Mouse (Mus musculus): Measurements from ENCODE around the gene Zbp1. TPM values are rescaled to one million over a fixed set of nuclear protein-coding genes. Genes with fewer than 3 reads are reported as not detected.
A peak's percentile ranks its signal among the peaks of the same experiment; 100 is the strongest.

Zbp1 gene
- total RNA-seq, 2 experiments from 2014 or later = 2.0 to 2.1 TPM

DNA sequence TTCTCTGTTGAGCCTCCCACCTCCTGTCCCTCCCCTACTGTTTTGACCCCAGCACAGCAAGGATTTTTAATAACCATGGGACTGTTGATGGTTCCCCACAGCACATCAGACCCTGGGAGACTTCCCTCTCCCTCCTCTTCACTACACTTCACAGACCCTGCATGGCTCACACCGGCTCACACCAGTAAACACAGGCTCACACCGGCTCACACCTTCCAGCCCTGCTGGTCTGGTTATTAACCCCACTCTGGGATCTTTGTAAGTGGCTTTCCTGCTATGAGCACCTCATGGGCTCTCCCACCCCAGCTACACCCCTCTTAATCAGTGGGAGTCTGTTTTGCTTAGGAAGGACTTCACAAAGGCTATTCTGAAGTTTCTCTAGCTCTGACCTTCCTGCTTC is 29.2 kb upstream of the Zbp1 start:
- DNase-seq (ENCODE audit: low spot score in 2 of 2) = no peak

DNA sequence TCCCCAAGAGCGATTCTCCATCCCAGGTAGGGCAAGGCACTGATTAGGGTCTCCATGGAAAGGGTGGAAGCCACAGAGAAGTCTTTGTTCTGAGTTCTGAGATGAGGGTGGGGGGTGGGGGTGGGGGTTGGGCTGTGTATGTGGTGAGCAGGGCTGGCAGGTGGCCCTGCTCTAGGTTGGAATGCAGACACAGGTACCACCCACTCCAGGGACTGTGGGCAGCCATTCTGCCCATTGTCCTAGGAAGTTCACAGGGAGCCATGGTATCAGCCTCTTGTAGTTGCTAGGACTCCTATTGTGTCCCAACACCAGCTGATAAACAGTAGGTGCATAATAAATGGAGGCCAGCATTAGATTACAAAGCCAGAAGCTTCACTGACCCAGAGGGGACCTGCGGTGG is 28.5 kb upstream of the Zbp1 start:
- no peak for DNase-seq (ENCODE audit: low spot score in 2 of 2)

DNA sequence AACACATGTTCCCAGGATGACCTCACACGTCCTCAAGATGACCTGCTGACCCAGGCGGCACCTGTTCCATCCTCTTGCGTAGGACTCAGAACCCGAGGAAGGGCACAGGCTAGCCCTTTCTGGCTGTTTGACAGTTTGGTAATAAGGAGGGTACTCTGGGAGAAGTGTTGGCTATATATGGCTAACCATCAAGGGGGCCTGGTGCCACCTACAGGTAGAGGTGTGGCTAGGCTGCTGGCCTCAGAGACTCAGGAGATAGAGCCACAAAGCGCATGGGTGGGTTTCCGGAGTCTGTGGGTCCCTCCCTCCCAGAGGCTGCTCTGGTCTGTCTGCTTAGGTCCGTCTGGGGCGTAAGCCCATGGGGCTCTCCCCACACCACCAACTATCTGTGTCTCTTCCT is 28.0 kb upstream of the Zbp1 start:
- DNase-seq (ENCODE audit: low spot score in 2 of 2) = no peak

DNA sequence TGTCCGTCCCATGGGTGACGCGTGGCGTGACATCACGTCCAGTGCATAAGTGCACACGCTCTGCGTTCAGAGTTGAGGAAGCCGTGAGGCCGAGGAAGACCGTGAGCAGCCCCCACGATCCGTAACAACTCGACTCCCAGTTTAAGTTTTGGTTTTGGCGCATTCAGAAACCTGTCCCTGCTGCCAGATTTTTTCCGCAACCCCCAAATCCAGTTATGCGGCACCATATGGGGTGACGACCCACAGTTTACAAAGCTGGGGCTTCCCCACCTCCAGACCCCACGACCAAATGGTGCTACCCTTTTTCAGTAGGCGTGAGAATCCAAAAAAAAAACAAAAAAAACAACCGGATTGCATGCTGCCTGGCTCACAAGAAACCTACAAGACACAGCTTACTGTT is 26.5 kb upstream of the Zbp1 start:
- DNase-seq (ENCODE audit: low spot score in 2 of 2) = no peak

DNA sequence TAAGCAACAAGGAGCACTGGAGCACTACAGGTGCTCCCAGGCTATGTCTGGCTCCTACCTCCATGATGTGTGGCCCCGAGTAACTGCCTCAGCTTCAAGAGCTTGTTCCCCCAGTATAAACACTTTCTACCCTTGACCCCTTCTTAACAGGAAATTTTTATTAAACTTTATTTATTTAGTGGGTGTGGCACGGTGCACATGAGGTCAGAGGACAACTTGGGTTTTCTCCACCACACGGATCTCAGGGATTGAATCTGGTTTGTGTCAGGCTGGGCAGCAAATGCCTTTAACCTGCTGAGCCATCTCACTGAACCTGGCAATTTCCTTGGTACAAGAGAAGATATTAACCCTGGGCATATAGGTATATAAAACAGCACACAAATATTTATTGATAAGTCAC is 25.4 kb upstream of the Zbp1 start:
- no peak for DNase-seq (ENCODE audit: low spot score in 2 of 2)

DNA sequence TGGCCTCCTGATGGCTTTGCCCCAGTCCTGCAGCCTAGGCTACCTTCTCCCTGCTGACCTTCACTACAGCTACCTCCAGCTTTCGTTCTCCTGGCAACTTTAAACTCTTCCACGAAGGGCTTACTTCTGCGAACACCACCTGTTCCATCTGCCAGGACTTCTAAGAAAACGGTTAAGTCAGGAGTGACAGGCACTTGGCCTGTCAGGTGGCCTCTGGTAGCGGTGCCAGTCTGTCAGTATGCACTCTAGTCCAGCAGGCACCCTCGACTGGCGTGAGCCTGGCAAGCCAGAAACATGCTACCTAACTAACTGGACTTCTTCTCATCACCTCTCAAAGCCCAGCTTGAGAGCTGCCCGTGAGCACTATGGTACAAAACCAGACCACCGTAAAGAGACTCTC is 24.9 kb upstream of the Zbp1 start:
- no peak for DNase-seq (ENCODE audit: low spot score in 2 of 2)

DNA sequence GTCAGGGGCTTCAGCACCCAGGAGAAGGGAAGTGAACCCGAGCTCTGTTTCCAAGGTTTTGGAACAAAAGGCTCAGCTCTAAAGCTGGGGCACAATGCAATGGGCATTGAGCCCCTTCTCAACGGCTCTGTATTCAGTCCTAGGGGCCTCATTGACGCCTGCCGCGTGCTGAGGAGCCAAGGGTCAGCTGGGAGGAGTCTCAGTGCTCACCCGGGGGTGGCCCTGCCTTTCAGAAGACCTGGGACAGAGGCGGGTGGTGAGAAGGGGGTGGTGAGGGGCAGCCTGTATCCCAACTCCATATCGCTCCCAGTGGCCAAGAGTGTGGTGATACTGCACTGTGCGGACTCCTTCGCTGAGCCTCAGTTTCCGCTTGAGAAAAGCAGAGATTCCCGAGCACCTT is 24.2 kb upstream of the Zbp1 start:
- DNase-seq (ENCODE audit: low spot score in 2 of 2) = no peak

DNA sequence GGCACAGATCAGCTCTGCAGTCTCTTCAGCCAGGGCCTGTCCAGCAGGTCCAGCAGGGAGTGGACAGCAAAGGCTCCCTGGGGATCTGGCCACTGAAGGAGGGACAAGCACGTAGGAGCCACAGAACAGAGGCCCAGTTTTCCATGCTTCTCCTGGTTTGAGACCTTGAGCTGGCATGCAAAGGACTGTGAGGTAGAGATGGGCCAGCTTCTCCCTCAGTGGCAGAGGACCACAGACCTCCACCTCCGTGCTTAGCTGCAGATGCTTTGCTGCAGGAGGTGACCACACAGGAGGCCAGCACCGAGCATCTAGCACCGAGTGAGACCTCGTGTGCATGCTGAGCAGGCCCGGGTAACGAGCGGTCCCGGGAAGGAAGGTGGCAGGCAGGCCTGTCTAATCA is 22.0 kb upstream of the Zbp1 start:
- DNase-seq (ENCODE audit: low spot score in 2 of 2) = no peak

DNA sequence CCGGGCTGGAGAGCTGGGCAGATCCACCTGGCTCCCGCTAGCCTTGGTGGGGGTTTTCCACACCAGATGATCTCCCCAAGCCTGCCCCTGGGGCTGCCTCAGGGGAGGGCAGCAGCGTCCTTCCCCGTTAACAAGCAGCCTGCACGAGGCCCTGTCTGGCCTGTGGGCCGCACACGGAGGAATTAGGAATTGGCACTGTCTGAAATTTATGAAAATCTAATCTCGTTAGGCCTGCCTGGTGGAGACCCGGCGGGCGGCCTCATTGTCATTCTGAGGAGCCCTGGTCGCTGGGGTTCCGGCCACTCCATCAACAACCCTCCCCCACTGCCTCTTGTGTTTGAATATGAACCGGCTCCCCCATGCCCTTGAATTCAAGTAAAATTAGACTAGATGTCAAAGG is 19.8 kb upstream of the Zbp1 start:
- no peak for DNase-seq (ENCODE audit: low spot score in 2 of 2)

DNA sequence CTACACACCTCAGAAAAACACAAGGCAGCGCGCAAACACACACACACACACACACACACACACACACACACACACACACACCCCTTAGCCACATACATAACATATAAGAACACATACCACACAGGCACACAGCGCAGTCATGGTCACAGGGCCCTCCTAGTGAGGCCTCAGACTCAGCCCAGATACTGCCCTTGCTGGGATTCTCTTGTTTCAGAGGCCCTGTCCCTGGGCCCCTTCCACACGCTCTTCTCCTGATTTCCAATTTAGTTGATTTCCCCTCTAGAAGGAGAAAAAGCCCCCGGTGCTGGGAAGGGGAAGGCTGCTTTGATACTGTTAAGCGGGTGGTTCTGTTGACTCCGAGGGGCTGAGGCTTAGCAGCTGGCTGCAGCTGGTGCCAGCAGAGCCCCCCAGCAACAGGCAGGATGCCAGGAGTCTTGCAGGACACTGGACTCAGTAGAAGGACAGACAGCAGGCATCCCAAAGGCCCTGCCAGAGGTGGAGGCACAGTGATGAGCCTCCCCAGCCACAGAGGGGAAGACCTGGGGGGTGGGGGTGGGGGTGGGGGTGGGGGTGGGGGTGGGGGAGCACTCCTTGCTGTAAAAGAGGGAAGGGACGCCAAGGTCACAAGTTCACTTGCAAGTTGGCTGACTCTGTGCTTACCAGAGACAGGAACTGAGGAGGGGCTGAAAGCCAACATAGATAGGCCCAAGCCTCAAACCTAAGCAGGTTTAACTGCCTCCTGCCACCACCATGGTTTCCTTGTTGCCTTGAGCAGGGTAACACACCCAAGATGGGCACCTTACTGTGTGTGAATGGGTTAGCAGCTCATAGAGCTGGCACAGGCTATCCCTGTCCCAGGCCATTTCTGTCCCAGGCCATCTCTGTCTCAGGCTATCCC is 17.0 kb upstream of the Zbp1 start:
- no peak for DNase-seq (ENCODE audit: low spot score in 2 of 2)

DNA sequence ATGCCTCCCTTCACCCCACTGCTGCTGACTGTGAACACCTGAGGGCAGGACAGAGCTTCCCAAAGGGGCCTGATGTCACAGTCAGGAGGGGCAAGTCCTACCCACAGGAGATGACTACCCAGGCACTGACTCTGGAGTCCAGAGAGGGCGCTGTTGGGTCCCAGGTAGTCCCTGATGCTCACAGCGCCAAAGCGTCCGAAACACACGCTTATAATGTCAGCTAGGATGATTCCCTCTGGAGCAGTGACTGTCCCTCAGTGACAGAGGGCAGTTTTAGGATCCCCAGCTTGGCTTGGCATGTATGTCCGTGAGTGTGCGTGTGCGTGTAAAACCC is 14.0 kb upstream of the Zbp1 start:
- DNase-seq (ENCODE audit: low spot score in 2 of 2) = no peak

DNA sequence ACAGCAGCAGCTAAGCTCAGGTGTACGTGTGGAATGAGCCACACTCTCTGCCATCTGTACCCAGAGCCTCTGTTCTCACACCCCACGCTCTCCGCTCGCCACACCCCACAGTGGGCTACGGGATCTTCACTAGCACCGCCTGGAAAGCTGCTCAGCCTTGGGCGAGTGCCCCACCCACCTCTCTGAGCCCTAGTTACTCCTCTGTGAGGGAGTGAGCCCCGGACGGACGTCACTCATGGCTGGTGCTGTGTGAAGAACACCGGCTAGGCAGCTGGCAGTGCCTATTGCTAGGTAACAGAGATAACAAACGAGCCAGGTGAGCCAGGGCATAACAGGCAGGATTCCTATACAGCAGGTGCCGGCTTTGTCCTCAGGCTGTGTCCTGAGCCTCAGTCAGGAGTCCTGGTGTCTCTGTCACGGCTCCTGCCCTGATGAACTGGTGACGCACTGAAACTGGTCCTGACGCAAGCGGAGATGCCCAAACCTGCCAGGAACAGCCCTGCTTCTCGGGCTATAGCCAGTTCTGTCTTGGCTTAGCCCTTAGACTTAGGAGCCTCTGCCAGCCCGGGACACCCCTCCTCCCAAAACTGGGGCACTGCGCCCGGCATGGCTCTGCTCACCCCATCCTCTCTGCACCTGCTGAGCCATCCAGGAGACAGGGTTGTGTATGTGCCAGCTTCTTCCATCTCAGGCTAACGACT is 13.5 kb upstream of the Zbp1 start:
- DNase-seq (ENCODE audit: low spot score in 2 of 2) = no peak

DNA sequence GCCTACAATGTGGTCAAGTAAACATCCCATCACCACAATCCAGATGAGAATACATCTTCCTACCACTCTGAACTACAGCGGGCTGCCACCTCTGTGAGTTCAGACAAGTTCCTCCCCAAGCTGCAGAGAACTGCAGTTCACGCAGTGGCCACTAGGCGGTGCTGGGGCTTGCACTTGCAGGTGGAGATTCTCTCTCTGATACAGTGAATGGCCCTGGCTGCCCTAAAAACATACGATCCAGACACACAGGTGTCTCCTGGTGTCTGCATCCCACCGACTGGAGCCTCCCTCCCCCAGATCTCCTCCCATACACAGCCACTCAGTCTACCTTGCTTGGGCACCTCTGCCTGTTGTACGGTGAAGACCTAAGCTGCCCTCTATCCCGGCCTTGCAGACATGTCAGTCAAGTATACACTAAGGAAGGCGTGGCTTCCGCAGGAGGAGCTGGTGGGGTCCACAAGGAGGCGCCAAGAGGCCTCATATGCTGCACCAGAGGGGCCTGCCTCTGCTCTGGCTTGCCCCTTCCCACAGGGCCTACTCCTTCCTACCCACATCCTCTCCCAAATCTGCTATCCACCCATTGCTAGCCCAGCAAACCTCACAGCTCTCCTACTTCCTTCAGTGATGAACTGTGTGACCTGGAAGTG is 11.0 kb upstream of the Zbp1 start:
- peak; percentile 82 for DNase-seq (ENCODE audit: low spot score in 2 of 2)

DNA sequence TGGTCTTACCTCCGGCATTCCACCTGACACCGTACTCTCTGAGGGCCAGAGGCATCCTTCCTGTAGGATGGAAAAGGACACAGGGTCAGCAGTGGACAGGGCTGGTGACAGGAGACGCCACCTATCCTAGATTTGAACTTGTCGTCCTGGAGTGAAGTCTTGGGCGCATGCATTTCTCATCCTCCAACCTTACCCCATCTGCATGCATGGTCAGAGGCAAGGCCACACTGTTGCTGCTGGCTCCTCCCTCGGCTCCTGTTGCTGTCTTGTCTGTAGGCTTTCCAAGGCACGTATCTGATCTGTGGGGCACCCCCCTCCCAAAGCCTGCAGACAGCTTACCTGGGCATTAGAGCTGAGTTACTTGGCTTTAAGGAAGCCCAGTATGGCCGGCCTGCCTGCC is 9.8 kb upstream of the Zbp1 start:
- DNase-seq (ENCODE audit: low spot score in 2 of 2) = no peak

DNA sequence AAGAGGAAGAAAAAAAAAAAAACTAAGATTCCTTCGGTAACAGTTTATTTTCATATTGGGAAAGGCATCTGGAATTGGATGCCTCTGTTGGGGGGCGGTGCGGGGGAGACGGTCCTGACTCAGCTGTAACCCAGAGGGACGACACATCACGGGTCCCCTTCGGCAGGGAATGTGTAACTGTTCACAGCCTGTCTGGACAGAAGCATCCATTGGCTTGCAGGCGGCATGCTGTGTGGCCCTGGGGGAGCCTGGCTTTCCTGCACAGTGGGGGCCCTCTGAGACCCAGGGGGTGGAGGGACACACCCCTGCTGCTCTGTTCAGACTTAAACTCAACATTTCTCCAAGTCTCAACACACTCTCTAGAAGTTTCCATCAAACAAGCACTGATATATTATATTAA is 8.1 kb upstream of the Zbp1 start:
- no peak for DNase-seq (ENCODE audit: low spot score in 2 of 2)

DNA sequence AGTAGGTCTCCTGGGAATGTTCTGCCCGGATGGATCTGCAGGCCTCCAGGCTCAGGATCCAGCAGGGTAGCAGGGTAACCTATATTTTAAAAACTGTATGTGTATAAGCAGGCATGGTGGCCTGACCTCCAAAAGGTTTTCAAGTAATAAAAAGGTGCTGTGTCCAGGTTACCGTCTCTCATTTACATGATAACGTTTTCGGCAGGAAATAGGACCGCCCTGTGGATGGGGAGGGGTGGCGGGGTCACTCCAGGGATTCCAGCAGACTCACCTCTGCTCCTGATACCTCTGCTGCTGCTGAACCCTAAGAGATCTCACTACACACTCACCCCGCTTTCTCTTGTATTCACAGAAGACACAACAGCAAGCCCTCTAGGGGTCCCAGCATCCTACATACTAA is 7.2 kb upstream of the Zbp1 start:
- no peak for DNase-seq (ENCODE audit: low spot score in 2 of 2)

DNA sequence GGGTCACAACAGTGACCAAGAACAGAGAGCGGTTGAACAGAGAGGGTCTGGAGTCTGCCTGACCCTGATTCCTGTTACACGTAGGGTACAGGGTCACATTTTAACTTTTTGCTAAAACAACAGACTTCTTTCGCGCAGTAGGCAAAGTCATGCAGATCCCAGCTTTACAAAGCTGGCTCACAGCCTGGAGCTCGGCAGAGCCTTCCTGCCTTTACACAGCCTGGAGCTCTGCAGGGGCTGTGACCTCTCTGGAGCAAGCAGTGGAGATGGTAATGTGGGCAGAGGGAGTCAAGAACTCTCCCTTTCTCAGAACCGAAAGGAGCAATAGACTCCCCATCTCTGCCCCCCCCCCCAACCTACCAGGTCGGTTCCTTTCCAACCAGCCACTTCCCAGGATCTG is 6.1 kb upstream of the Zbp1 start:
- no peak for DNase-seq (ENCODE audit: low spot score in 2 of 2)

DNA sequence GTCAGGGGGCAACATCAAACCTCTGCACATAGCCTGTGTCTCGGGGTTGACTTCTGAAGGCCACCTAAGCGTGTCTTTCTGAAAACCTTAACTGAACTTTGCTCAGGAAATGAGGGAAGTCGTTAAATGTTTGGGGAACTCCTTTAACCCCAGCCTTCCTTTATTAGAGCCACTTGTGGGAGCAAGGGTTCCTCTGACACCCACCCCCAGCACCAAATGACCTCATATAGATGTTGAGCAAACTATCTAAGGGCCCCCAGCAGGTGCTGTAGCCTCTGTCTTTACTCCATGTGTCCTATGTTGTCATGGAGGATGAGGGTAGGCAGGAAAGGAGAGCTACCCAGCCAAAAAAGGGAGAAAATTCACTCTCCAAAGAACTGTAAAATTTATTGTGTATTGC is 5.4 kb upstream of the Zbp1 start:
- DNase-seq (ENCODE audit: low spot score in 2 of 2) = no peak

DNA sequence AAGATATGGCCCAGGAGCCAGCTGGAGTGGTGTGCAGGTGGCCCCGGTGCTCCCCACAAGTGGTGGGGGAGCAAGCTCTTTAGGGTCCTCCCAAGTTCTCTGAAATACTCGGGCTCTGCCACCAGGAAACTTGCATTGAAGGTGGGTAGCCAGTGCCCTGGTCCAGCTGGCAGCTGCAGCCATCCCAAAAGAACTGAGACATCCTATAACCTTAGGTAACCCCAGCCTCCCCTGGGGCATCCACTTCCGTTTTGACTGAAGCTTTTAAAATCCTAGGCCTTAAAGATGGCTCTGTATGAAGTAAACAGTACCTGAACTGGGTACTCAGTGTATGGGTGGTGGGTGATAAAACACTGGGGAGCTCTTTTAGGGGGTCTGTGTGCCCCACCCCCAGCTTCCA is 4.8 kb upstream of the Zbp1 start:
- DNase-seq (ENCODE audit: low spot score in 2 of 2) = no peak

DNA sequence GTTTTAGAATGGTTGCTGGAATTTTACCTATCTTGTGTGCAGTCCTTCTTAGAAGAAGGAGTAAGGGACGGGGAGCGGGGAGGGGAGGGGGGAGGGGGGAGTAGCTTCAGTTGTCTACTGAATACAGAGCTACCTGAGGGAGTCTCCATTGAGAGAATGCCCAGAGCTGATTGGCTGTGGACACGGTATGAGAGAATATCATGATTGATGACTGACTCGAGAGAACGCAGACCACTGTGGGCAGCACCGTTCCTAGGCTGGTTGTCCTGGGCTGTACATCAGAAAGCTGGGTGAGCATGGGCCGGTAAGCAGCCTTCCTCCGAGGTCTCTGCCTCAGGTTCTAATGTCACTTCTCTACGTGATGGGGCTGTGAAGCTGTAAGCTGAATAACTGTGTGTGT is 2.0 kb upstream of the Zbp1 start:
- no peak for DNase-seq (ENCODE audit: low spot score in 2 of 2)

DNA sequence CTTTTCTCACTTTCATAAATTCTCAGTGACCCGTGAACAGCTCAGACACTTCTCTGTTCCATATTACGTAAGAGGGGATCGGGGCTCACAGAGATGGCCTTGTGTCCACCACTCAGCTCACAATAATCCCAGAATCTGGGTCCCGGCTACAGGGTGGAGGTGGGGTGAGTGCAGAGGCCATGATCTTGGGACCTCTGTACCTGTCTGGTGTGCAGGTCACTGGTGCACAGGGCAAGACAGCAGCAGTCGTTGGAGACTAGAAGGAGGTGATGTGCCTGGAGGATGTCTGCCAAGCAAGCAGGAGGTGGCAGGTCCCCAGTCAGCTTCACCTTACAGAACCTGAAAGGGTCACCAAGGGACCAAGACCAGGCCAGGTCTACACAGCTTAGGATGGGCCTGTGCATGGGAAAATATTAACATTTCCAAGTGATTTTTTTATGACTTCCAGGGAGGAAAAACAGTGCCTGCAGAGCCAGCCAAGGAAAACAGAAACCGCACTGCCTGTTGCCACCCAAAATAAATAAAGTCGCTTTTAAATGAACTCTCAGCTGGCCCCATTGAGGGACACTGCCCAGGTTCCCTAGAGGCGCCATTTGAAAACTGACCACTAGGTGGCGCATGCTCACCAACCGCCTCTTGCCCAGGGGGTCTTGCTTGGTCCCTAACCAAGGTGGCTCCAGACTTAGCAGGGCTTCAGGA is 682 bp upstream of the Zbp1 start:
- DNase-seq (ENCODE audit: low spot score in 2 of 2) = no peak

DNA sequence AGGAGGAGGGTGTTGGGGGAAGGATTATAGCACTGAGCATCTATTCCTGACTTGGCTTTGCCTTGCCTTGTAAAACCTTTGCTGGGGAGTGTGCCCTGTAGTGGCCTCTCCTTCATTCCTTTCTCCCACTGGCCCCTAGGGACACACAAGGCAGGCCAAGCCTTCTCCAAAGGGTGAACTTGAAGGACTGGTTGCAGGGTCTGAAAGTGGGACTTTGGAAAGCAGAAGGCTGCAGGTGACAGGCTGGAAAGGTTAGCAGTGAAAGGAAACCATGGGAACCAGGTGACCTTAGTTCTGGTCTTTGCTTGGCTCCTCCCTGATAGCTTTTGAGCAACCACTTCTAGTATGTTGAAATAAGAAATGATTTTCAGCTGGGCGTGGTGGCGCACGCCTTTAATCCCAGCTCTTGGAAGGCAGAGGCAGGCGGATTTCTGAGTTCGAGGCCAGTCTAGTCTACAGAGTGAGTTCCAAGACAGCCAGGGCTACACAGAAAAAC is 912 bp downstream of the Zbp1 start:
- DNase-seq (ENCODE audit: low spot score in 2 of 2) = no peak
